Mouse (Mus musculus) MEL (cell line): ENCODE data around the gene Sertad2. TPM values are rescaled to one million over a fixed set of nuclear protein-coding genes. Genes with fewer than 3 reads are reported as not detected.

Experiments
- DNase-seq: peaks from one replicate; pipeline ENCODE4 v3.0.0; 2011; ENCODE audit warnings: low read depth, low spot score
- H3K27ac ChIP-seq: 2 replicates; pipeline ENCODE4 v1.5.1; 2012; ENCODE audit warnings: low read depth, mild to moderate bottlenecking, control low read depth, low read length, moderate library complexity; ENCODE audit not compliant: control insufficient read depth
- H3K27me3 ChIP-seq, 2 experiments: fragments of 150-350 bp in 1 of 2; sonication (generic) in 1 of 2; 2 replicates each; pipeline ENCODE4 v1.6.1; 2012; ENCODE audit warnings: low read length in 2 of 2, mild to moderate bottlenecking in 2 of 2, improper control_type of control experiment in 1 of 2, moderate library complexity in 1 of 2; ENCODE audit not compliant: insufficient read depth in 2 of 2, control insufficient read depth in 1 of 2
- H3K36me3 ChIP-seq, 2 experiments: 2 replicates each; pipeline ENCODE4 v1.6.1; 2012 to 2014; ENCODE audit warnings: low read length in 2 of 2, improper control_type of control experiment in 1 of 2, inconsistent platforms in 1 of 2, mild to moderate bottlenecking in 1 of 2; ENCODE audit not compliant: insufficient read depth in 2 of 2, control insufficient read depth in 1 of 2
- H3K4me1 ChIP-seq, 2 experiments: fragments of 150-350 bp in 1 of 2; sonication (generic) in 1 of 2; 2 replicates each; pipeline ENCODE4 v1.6.1; 2012; ENCODE audit warnings: low read length in 2 of 2, improper control_type of control experiment in 1 of 2, mild to moderate bottlenecking in 1 of 2; ENCODE audit not compliant: insufficient read depth in 2 of 2, control insufficient read depth in 1 of 2
- H3K4me3 ChIP-seq, 2 experiments: fragments of 150-350 bp in 1 of 2; sonication (generic) in 1 of 2; 2 replicates each; pipeline ENCODE4 v1.5.1; 2012; ENCODE audit warnings: low read depth in 2 of 2, low read length in 2 of 2, mild to moderate bottlenecking in 2 of 2, moderate library complexity in 2 of 2, control low read depth in 1 of 2, improper control_type of control experiment in 1 of 2; ENCODE audit not compliant: control insufficient read depth in 1 of 2, insufficient read depth in 1 of 2
- H3K79me2 ChIP-seq: 2 replicates; pipeline ENCODE4 v1.6.1; 2012; ENCODE audit warnings: mild to moderate bottlenecking, low read length, moderate library complexity; ENCODE audit not compliant: control insufficient read depth, poor library complexity, insufficient read depth
- H3K9ac ChIP-seq: 2 replicates; pipeline ENCODE4 v1.6.1; 2012; ENCODE audit warnings: low read depth, mild to moderate bottlenecking, control low read depth, low read length, moderate library complexity; ENCODE audit not compliant: control insufficient read depth, poor library complexity, severe bottlenecking
- H3K9me3 ChIP-seq: fragments of 150-350 bp; sonication (generic); replicated peaks from 2 replicates; pipeline ENCODE4 v1.6.1; 2012; ENCODE audit warnings: mild to moderate bottlenecking, low read length, improper control_type of control experiment, moderate library complexity; ENCODE audit not compliant: insufficient read depth
- BHLHE40 ChIP-seq: IDR thresholded peaks from 2 replicates; pipeline ENCODE4 v1.6.1; 2012; ENCODE audit warnings: low read depth, mild to moderate bottlenecking, inconsistent platforms, low read length, improper control_type of control experiment, borderline replicate concordance
- CHD1 ChIP-seq: IDR thresholded peaks from 2 replicates; pipeline ENCODE4 v1.6.1; 2012; ENCODE audit warnings: low read depth, mild to moderate bottlenecking, inconsistent platforms, low read length, improper control_type of control experiment
- CHD2 ChIP-seq: IDR thresholded peaks from 2 replicates; pipeline ENCODE4 v1.6.1; 2011; ENCODE audit warnings: low read length, improper control_type of control experiment
- CTCF ChIP-seq, 3 experiments: IDR thresholded peaks in 2 of 3; conservative IDR thresholded peaks in 1 of 3; 2 replicates each; pipeline ENCODE4 v1.5.1; 2011 to 2012; ENCODE audit warnings: low read length in 3 of 3, low read depth in 2 of 3, mild to moderate bottlenecking in 2 of 3, improper control_type of control experiment in 1 of 3, inconsistent platforms in 1 of 3, mixed read lengths in 1 of 3, moderate library complexity in 1 of 3; ENCODE audit not compliant: control insufficient read depth in 1 of 3, insufficient read depth in 1 of 3, poor library complexity in 1 of 3, severe bottlenecking in 1 of 3
- E2F4 ChIP-seq: IDR thresholded peaks from 2 replicates; pipeline ENCODE4 v1.6.1; 2011; ENCODE audit warnings: low read depth, low read length, improper control_type of control experiment, borderline replicate concordance
- EP300 ChIP-seq, 2 experiments: IDR thresholded peaks; 2 replicates each; pipeline ENCODE4 v1.6.1; 2011; ENCODE audit warnings: improper control_type of control experiment in 2 of 2, low read length in 2 of 2, low read depth in 1 of 2, mild to moderate bottlenecking in 1 of 2
- ETS1 ChIP-seq: IDR thresholded peaks from 2 replicates; pipeline ENCODE4 v1.6.1; 2012; ENCODE audit warnings: low read depth, mild to moderate bottlenecking, inconsistent platforms, low read length, improper control_type of control experiment, moderate library complexity
- GABPA ChIP-seq: IDR thresholded peaks from 2 replicates; pipeline ENCODE4 v1.6.1; 2012; ENCODE audit warnings: low read depth, mild to moderate bottlenecking, inconsistent platforms, low read length, improper control_type of control experiment, moderate library complexity
- GATA1 ChIP-seq: IDR thresholded peaks from 2 replicates; pipeline ENCODE4 v1.6.1; 2011; ENCODE audit warnings: low read depth, low read length, improper control_type of control experiment
- HCFC1 ChIP-seq: IDR thresholded peaks from 2 replicates; pipeline ENCODE4 v1.6.1; 2012; ENCODE audit warnings: low read depth, mild to moderate bottlenecking, inconsistent platforms, low read length, improper control_type of control experiment, moderate library complexity
- JUND ChIP-seq: IDR thresholded peaks from 2 replicates; pipeline ENCODE4 v1.6.1; 2011; ENCODE audit warnings: low read depth, mild to moderate bottlenecking, improper control_type of control experiment, low read length
- KAT2A ChIP-seq: conservative IDR thresholded peaks from 2 replicates; pipeline ENCODE4 v1.6.1; 2012; ENCODE audit warnings: low read depth, low read length, improper control_type of control experiment, inconsistent platforms
- MAFK ChIP-seq: IDR thresholded peaks from 2 replicates; pipeline ENCODE4 v1.6.1; 2011; ENCODE audit warnings: low read depth, mild to moderate bottlenecking, low read length, improper control_type of control experiment, borderline replicate concordance
- MAX ChIP-seq: IDR thresholded peaks from 2 replicates; pipeline ENCODE4 v1.6.1; 2011; ENCODE audit warnings: low read length, improper control_type of control experiment
- MEF2A ChIP-seq: IDR thresholded peaks from 2 replicates; pipeline ENCODE4 v1.6.1; 2014; ENCODE audit warnings: low read depth, mild to moderate bottlenecking, inconsistent platforms, low read length, improper control_type of control experiment; ENCODE audit not compliant: poor library complexity, insufficient replicate concordance, severe bottlenecking; ENCODE audit errors: extremely low read depth
- MXI1 ChIP-seq: IDR thresholded peaks from 2 replicates; pipeline ENCODE4 v1.6.1; 2011; ENCODE audit warnings: mild to moderate bottlenecking, low read depth, low read length, improper control_type of control experiment
- MYC ChIP-seq: IDR thresholded peaks from 2 replicates; pipeline ENCODE4 v1.6.1; 2011; ENCODE audit warnings: low read depth, mild to moderate bottlenecking, low read length, improper control_type of control experiment, moderate library complexity
- NELFE ChIP-seq: IDR thresholded peaks from 2 replicates; pipeline ENCODE4 v1.6.1; 2011; ENCODE audit warnings: low read depth, low read length, improper control_type of control experiment
- POLR2A ChIP-seq, 2 experiments: IDR thresholded peaks; 2 replicates each; pipeline ENCODE4 v1.6.1; 2011 to 2012; ENCODE audit warnings: low read length in 2 of 2, mild to moderate bottlenecking in 2 of 2, control low read depth in 1 of 2, improper control_type of control experiment in 1 of 2, low read depth in 1 of 2, moderate library complexity in 1 of 2; ENCODE audit not compliant: control insufficient read depth in 1 of 2, insufficient read depth in 1 of 2, poor library complexity in 1 of 2
- POLR2AphosphoS2 ChIP-seq: IDR thresholded peaks from 2 replicates; pipeline ENCODE4 v1.6.1; 2011; ENCODE audit warnings: low read length, improper control_type of control experiment
- POLR2AphosphoS5 ChIP-seq: IDR thresholded peaks from 2 replicates; pipeline ENCODE4 v1.6.1; 2012; ENCODE audit warnings: low read depth, borderline replicate concordance, mild to moderate bottlenecking, inconsistent platforms, low read length, moderate library complexity, mixed read lengths
- RCOR1 ChIP-seq: IDR thresholded peaks from 2 replicates; pipeline ENCODE4 v1.6.1; 2012; ENCODE audit warnings: low read depth, mild to moderate bottlenecking, inconsistent platforms, low read length, improper control_type of control experiment
- SMC3 ChIP-seq: IDR thresholded peaks from 2 replicates; pipeline ENCODE4 v1.6.1; 2011; ENCODE audit warnings: low read depth, low read length, improper control_type of control experiment
- TAL1 ChIP-seq: IDR thresholded peaks from 2 replicates; pipeline ENCODE4 v1.6.1; 2012; ENCODE audit warnings: mild to moderate bottlenecking, inconsistent platforms, low read length, moderate library complexity, mixed read lengths
- UBTF ChIP-seq: IDR thresholded peaks from 2 replicates; pipeline ENCODE4 v1.6.1; 2012; ENCODE audit warnings: low read depth, mild to moderate bottlenecking, inconsistent platforms, low read length, improper control_type of control experiment, moderate library complexity, borderline replicate concordance; ENCODE audit not compliant: insufficient read depth
- USF1 ChIP-seq: IDR thresholded peaks from 2 replicates; pipeline ENCODE4 v1.6.1; 2014; ENCODE audit warnings: low read depth, mild to moderate bottlenecking, inconsistent platforms, low read length, improper control_type of control experiment, moderate library complexity
- USF2 ChIP-seq, 2 experiments: IDR thresholded peaks; 2 replicates each; pipeline ENCODE4 v1.6.1; 2011 to 2012; ENCODE audit warnings: improper control_type of control experiment in 2 of 2, low read length in 2 of 2, borderline replicate concordance in 1 of 2, inconsistent platforms in 1 of 2, low read depth in 1 of 2, mild to moderate bottlenecking in 1 of 2; ENCODE audit not compliant: insufficient read depth in 1 of 2
- ZC3H11A ChIP-seq: IDR thresholded peaks from 2 replicates; pipeline ENCODE4 v1.6.1; 2012; ENCODE audit warnings: low read depth, mild to moderate bottlenecking, inconsistent platforms, low read length, improper control_type of control experiment
- ZMIZ1 ChIP-seq: IDR thresholded peaks from 2 replicates; pipeline ENCODE4 v1.6.1; 2012; ENCODE audit warnings: low read depth, mild to moderate bottlenecking, inconsistent platforms, low read length, improper control_type of control experiment, moderate library complexity
- polyA plus RNA-seq, 2 experiments: library from polyadenylated mRNA; stranded (reverse) in 1 of 2; unstranded in 1 of 2; fragments of >175 nt in 1 of 2; fragments of >200 nt in 1 of 2; gene quantifications; 2 replicates each; pipeline versions ENCODE4 v1.2.1 to v1.2.4; 2012; ENCODE audit warnings: low replicate concordance in 2 of 2, low read depth in 1 of 2; ENCODE audit not compliant: insufficient read length in 2 of 2, insufficient read depth in 1 of 2, missing spikeins in 1 of 2
- total RNA-seq: library from RNA; depleted of rRNA; stranded (reverse); fragments of 300-350 nt; gene quantifications from 2 replicates; pipeline ENCODE4 v1.2.3, GENCODE M21; 2012

Sertad2 gene
- total and polyA plus RNA-seq, 3 experiments, result 7.0 to 11.5 TPM; not detected in 1

GRCm38 (mm10) chr11:20537221-20537620, 5.8 kb upstream of the Sertad2 start:
- Histone ChIP-seq H3K4me1 (peaks cover 8 to 27% of the 10 kb centered on the region in 2 experiments), H3K9ac (no peak overlapping the region), H3K9me3 (no peaks in the 10 kb centered on the region), H3K36me3 (peaks cover 0 to 18% of the 10 kb centered on the region in 2 experiments; a peak in 2 of 4 replicates)
- TF ChIP-seq SMC3 (no peak), BHLHE40 (no peak), RCOR1 (no peak), POLR2A (IDR thresholded peaks at IDR 0.05; ENCODE audit: control insufficient read depth in 1 of 2, insufficient read depth in 1 of 2, low read depth in 1 of 2, low read length in 2 of 2, poor library complexity in 1 of 2) (no peak)
- TF ChIP-seq, all 39 proteins: peak for 0
- Histone ChIP-seq H3K4me3 (no peak overlapping the region), H3K27me3 (no peaks in the 10 kb centered on the region), H3K79me2 (peaks cover under 1% of the 10 kb centered on the region; the same call in 1 of the 2 replicates), H3K27ac (no peak overlapping the region)
- DNase-seq, result no peak

- peaks cover 5 to 22% of the 10 kb centered on the region in 2 experiments for H3K4me1 ChIP-seq
- peaks cover 0 to 14% of the 10 kb centered on the region in 2 experiments; a peak in 2 of 4 replicates for H3K36me3 ChIP-seq
- no peak overlapping the region for H3K9ac ChIP-seq
- no peak overlapping the region for H3K4me3 ChIP-seq
- H3K27me3 ChIP-seq, result no peaks in the 10 kb centered on the region
- peaks cover 5% of the 10 kb centered on the region; the same call in 1 of the 2 replicates for H3K79me2 ChIP-seq
- no peak for TF ChIP-seq POLR2A (IDR thresholded peaks at IDR 0.05; ENCODE audit: control insufficient read depth in 1 of 2, insufficient read depth in 1 of 2, low read depth in 1 of 2, low read length in 2 of 2, poor library complexity in 1 of 2)
- TF ChIP-seq CHD1, result no peak
- no peak for TF ChIP-seq JUND
- 0 out of 2 replicates have a peak, but pooled peaks have one; percentile 43 for TF ChIP-seq MYC
- peak; percentile 70; the same call in 1 of the 2 replicates for TF ChIP-seq MXI1
- no peak for TF ChIP-seq MAX
- TF ChIP-seq POLR2AphosphoS2, result no peak
- peak; percentile 82 for TF ChIP-seq MAFK
- TF ChIP-seq ZMIZ1, result no peak
- TF ChIP-seq BHLHE40, result no peak
- peak; percentile 81 for TF ChIP-seq GABPA
- TF ChIP-seq CTCF (IDR thresholded peaks at IDR 0.05 in 2 of 3, conservative IDR thresholded peaks at IDR 0.05 in 1 of 3; ENCODE audit: control insufficient read depth in 1 of 3, insufficient read depth in 1 of 3, low read depth in 2 of 3, low read length in 3 of 3, poor library complexity in 1 of 3, severe bottlenecking in 1 of 3), result no peak
- no peak for TF ChIP-seq ZC3H11A
- no peak for TF ChIP-seq USF1
- TF ChIP-seq TAL1, result no peak
- TF ChIP-seq POLR2AphosphoS5, result no peak
- TF ChIP-seq NELFE, result no peak
- no peak for TF ChIP-seq E2F4
- TF ChIP-seq HCFC1, result no peak
- no peak for TF ChIP-seq CHD2
- peak; percentile 48 to 77; a peak in 3 of 4 replicates for TF ChIP-seq EP300 (IDR thresholded peaks at IDR 0.05; ENCODE audit: low read depth in 1 of 2, low read length in 2 of 2)
- no peak for TF ChIP-seq KAT2A
- TF ChIP-seq USF2 (IDR thresholded peaks at IDR 0.05; ENCODE audit: borderline replicate concordance in 1 of 2, insufficient read depth in 1 of 2, low read depth in 1 of 2, low read length in 2 of 2), result no peak
- TF ChIP-seq UBTF, result no peak
- no peak for TF ChIP-seq MEF2A
- TF ChIP-seq ETS1, result peak; percentile 83
- peak; percentile 54 for TF ChIP-seq GATA1
- no peak overlapping the region for H3K27ac ChIP-seq
- H3K9me3 ChIP-seq, result no peaks in the 10 kb centered on the region
- peak; percentile 64 for DNase-seq
These were observed 4.6 kb upstream of the Sertad2 start for GRCm38 (mm10) chr11:20538496-20538895.
